Mouse (Mus musculus) limb, embryonic 13.5 days (tissue): ENCODE measurements around the gene Rnf224. TPM values are rescaled to one million over a fixed set of nuclear protein-coding genes. Genes with fewer than 3 reads are reported as not detected.
A peak's percentile ranks its signal among the peaks of the same experiment; 100 is the strongest.

ENCODE experiments used
- ATAC-seq: fragments of 200-750 bp; cut with Nextera tagmentation; 2 replicates; pipeline ENCODE4 v1.8.0; 2017; ENCODE audit warnings: low read depth, moderate number of reproducible peaks, moderate TSS enrichment; ENCODE audit not compliant: low FRiP score
- H3K27ac ChIP-seq: fragments of 300-500 bp; sonication (generic); 2 replicates; pipeline ENCODE4 v1.5.1; 2015; ENCODE audit warnings: inconsistent platforms, mild to moderate bottlenecking, moderate library complexity
- H3K27me3 ChIP-seq: fragments of 300-500 bp; sonication (generic); 2 replicates; pipeline ENCODE4 v1.6.1; 2015; ENCODE audit warnings: mild to moderate bottlenecking, inconsistent platforms
- H3K36me3 ChIP-seq: fragments of 300-500 bp; sonication (generic); 2 replicates; pipeline ENCODE4 v1.6.1; 2015; ENCODE audit warnings: inconsistent platforms, mild to moderate bottlenecking, moderate library complexity
- H3K4me1 ChIP-seq: fragments of 300-500 bp; sonication (generic); 2 replicates; pipeline ENCODE4 v1.6.1; 2015; ENCODE audit warnings: inconsistent platforms
- H3K4me2 ChIP-seq: fragments of 300-500 bp; sonication (generic); replicated peaks from 2 replicates; pipeline ENCODE4 v1.6.1; 2015; ENCODE audit warnings: inconsistent platforms, mild to moderate bottlenecking, moderate library complexity
- H3K4me3 ChIP-seq: fragments of 300-500 bp; sonication (generic); 2 replicates; pipeline ENCODE4 v1.5.1; 2015; ENCODE audit warnings: moderate library complexity, mild to moderate bottlenecking, inconsistent platforms
- H3K9ac ChIP-seq: fragments of 300-500 bp; sonication (generic); 2 replicates; pipeline ENCODE4 v1.6.1; 2015; ENCODE audit warnings: mild to moderate bottlenecking, inconsistent platforms
- H3K9me3 ChIP-seq: fragments of 300-500 bp; sonication (generic); 2 replicates; pipeline ENCODE4 v1.6.1; 2016; ENCODE audit warnings: inconsistent platforms
- WGBS: fragments of 180-500 bp; shearing (Covaris S2); methylation state at CpG from one replicate; pipeline ENCODE4 v1.1.7; 2015; 5-methylcytosine and 5-hydroxymethylcytosine counted together
- polyA plus RNA-seq: library from polyadenylated mRNA; unstranded; fragments of >200 nt; fragmentation: Nextera tagmentation; extraction: Ambion mirVana; gene quantifications from 2 replicates; pipeline ENCODE4 v1.2.1, GENCODE M21; 2015

Rnf224 gene
- polyA plus RNA-seq, 1 experiment from 2014 or later, result not detected

DNA sequence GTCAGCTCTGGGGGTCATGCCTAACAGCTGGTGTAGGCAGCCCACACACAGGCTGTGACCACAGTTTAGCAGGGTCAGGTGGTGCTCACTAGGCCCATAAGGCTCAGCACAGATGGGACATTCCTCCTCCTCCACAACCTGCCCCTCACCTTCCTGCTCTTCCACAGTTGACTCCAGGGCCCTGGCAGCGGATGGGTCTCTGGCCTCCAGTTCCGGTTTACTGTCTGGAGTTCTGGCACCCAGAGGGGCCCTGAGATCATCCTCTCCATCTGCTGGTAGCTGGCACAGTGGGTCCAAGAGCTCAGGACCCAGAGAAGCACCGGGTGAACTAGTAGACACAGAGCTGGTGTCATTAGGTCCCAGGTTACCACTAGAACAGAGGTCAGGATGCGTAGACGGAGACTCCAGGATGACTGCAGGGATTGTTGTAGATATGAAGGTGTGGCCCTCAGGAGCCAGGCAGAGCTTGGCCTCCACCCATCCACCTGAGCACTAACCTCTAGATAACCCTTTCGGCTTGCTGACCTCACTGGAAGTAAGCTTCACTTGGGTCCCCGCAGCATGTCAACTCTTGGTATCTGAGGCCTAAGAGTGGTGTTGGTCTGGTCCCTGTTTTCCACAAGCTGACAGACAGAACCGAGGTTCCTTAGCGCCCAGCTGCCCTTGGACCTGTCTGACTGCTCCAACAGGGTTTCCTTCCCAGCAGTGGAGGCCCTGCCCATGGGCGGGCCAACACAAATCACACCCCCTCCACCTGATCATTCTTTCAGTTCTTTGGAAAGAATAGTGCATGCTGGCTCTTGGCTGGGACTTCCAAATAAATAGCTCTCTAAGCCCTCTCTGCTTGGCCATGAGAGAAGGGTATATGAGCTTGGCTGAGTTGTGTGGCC lies 9.8 kb upstream of the Rnf224 start, which contains the start of gene AL732309.1:
Gene AL732309.1 (minus strand): TSS at position 681 of the 890 bp plus-strand sequence.
- Histone ChIP-seq H3K27ac (no peak within 1 kb of the TSS), H3K4me3 (no peak within 1 kb of the TSS), H3K4me1 (peaks cover 13% of the 10 kb centered on the region), H3K9ac (no peak within 1 kb of the TSS), H3K36me3 (peaks cover 61% of the 10 kb centered on the region), H3K4me2 (no peak within 1 kb of the TSS), H3K27me3 (peaks cover 31% of the 10 kb centered on the region), H3K9me3 (no peaks in the 10 kb centered on the region)
- WGBS, result 89% methylated on average over 10 of the region's 10 CpGs
- ATAC-seq, result no peak

DNA sequence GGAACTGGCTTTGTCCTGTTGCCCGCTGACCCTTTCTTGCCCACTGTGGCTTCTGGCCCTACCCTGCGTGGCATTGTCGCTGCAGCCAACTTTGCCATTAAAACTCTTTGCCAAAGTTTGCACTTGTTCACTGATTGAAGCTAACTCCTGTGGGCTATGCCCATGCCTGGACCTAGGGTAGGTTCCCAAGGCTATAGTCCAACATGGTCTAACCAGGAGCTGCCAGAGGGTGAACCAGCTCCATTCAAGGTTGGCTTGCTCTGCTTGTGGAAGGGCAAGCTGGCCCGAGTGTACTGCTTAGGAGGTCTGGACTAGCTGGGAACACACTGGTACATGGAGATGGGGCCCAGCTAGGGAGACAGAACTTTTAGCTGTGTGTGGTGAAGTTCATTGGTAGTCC lies 7.6 kb upstream of the Rnf224 start:
- no peak overlapping the region for H3K4me2 ChIP-seq
- H3K9ac ChIP-seq, result no peak overlapping the region
- H3K4me3 ChIP-seq, result no peak overlapping the region
- H3K27me3 ChIP-seq, result peaks cover 40% of the 10 kb centered on the region
- H3K9me3 ChIP-seq, result no peaks in the 10 kb centered on the region
- H3K27ac ChIP-seq, result no peak overlapping the region
- peaks cover 24% of the 10 kb centered on the region for H3K4me1 ChIP-seq
- 83% methylated on average over 4 of the region's 4 CpGs for WGBS
- H3K36me3 ChIP-seq, result peaks cover 38% of the 10 kb centered on the region
- ATAC-seq, result no peak

DNA sequence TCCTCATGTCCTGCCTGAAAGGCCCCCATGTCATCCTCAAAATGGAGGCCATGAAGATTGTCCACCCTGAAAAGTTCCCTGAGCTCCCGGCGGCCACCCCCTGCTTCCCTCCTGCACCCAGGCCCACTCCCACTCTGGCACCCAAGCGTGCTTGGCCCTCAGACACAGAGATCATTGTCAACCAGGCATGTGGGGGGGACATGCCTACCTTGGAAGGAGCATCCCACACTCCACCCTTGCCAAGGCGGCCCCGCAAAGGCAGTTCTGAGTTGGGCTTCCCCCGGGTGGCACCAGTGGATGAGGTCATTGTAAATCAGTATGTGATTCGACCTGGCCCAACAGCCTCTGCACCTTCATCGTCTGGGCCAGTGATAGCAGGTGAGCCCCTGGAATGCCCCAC lies 6.8 kb upstream of the Rnf224 start:
- ATAC-seq, result no peak
- WGBS, result 74% methylated on average over 8 of the region's 8 CpGs
- H3K4me3 ChIP-seq, result no peak overlapping the region

DNA sequence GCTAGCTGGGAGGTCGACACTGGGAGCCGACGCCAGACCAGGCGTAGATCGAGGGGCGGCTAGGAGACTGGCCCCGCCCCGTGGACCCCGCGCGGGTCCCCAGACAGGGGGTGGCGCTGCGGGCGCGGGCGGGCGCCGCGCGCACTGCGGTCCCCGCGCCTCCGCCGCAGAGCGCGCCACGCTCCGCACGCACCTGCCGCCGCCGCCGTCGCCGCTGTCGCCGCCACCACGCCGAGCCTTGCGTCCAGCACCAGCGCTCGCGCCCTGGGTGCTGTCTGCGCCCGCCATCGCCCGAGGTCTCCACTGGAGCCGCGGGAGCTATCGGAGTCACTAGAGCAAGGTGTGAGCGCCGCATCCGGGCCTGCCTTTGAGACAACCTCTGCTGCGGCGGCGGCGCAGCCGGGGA lies 5.5 kb upstream of the Rnf224 start, which contains the start of the genes Rnf208 and Cysrt1:
Gene Rnf208 (plus strand): TSS at position 155 of the 406 bp plus-strand sequence.
Gene Cysrt1 (minus strand): TSS at position 352 of the 406 bp plus-strand sequence.
- peak within 1 kb of the TSS; percentile 70 for H3K9ac ChIP-seq
- no peaks in the 10 kb centered on the region for H3K9me3 ChIP-seq
- ATAC-seq, result no peak
- peak within 1 kb of the TSS; percentile 95 for H3K4me2 ChIP-seq
- no peak within 1 kb of the TSS for H3K27ac ChIP-seq
- WGBS, result 0% methylated on average over 39 of the region's 59 CpGs
- H3K4me3 ChIP-seq, result peak within 1 kb of the TSS; percentile 58
- H3K27me3 ChIP-seq, result peaks cover 45% of the 10 kb centered on the region
- peaks cover 24% of the 10 kb centered on the region for H3K4me1 ChIP-seq
- H3K36me3 ChIP-seq, result peaks cover 18% of the 10 kb centered on the region

More for the DNA sequence above, 6.8 kb upstream of the Rnf224 start:
- Histone ChIP-seq H3K4me2 (peak overlapping the region; percentile 95; the same call in 1 of the 2 replicates), H3K9ac (no peak overlapping the region), H3K9me3 (no peaks in the 10 kb centered on the region), H3K27me3 (peaks cover 45% of the 10 kb centered on the region), H3K27ac (no peak overlapping the region), H3K36me3 (peaks cover 30% of the 10 kb centered on the region), H3K4me1 (peaks cover 24% of the 10 kb centered on the region)

DNA sequence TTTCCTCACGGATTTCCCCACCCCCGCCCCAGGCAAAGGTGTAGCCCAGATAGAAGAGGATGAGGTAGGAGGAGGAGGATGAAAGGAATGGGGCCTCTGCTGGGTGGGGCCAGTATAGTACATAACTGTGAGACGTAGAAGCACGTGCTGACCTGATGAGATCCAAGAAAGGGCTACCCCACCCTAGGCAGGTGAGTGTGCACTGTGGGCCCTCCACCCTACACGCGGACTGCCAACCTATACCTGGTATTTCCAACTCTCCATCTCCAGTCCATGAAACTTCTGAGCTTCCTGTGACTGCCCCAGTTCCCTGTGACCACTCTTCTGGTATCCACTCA lies 4.8 kb upstream of the Rnf224 start:
- 13% methylated on average over 6 of the region's 6 CpGs for WGBS
- H3K9ac ChIP-seq, result peak overlapping the region; percentile 70; the same call in 1 of the 2 replicates
- ATAC-seq, result no peak

DNA sequence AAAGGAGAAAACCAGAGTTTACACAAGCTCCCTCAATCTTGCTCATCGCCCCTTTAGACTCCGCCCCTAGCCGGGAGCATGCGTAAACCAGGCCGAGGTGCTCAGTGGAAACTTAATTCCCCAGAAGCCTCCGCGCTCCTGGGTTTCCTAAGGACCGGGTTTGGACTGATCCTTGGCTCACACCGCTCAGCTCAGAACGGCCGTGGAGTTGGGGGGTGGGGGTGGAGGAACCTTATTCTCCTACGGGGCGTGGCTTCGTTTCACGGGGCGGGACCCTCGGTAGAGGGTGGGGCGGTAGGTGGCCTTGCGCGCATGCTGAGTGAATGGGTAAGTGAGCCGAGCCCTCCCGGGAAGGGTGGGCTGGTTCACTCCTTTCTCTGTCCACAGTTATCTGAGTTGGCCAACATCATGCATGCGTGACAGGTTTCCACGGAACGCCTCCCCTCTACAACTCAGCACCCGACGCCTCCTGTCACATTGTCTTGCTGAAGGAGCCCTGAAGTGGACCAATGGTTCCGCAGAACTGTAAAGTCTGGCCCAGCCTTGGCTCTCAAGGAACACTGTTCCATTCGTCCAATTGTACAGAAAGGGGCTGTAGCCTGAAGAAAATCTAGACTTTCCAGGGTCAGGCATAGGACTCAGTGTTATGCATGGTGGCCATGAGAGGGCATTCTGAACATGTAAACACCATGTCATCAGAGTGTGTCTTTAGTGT lies 4.3 kb upstream of the Rnf224 start:
- Histone ChIP-seq H3K27me3 (peaks cover 54% of the 10 kb centered on the region), H3K4me2 (peak overlapping the region; percentile 95), H3K4me1 (peaks cover 24% of the 10 kb centered on the region), H3K36me3 (peaks cover 8% of the 10 kb centered on the region), H3K27ac (peak overlapping the region; percentile 11; the same call in 1 of the 2 replicates), H3K9me3 (no peaks in the 10 kb centered on the region), H3K9ac (peak overlapping the region; percentile 58), H3K4me3 (peak overlapping the region; percentile 58)
- WGBS, result 2% methylated on average over 29 of the region's 29 CpGs
- ATAC-seq, result peak; percentile 80

More for the DNA sequence above, 4.8 kb upstream of the Rnf224 start:
- peaks cover 49% of the 10 kb centered on the region for H3K27me3 ChIP-seq
- no peaks in the 10 kb centered on the region for H3K9me3 ChIP-seq
- H3K4me3 ChIP-seq, result peak overlapping the region; percentile 58
- H3K27ac ChIP-seq, result no peak overlapping the region
- H3K36me3 ChIP-seq, result peaks cover 13% of the 10 kb centered on the region
- peak overlapping the region; percentile 95 for H3K4me2 ChIP-seq
- peaks cover 24% of the 10 kb centered on the region for H3K4me1 ChIP-seq

DNA sequence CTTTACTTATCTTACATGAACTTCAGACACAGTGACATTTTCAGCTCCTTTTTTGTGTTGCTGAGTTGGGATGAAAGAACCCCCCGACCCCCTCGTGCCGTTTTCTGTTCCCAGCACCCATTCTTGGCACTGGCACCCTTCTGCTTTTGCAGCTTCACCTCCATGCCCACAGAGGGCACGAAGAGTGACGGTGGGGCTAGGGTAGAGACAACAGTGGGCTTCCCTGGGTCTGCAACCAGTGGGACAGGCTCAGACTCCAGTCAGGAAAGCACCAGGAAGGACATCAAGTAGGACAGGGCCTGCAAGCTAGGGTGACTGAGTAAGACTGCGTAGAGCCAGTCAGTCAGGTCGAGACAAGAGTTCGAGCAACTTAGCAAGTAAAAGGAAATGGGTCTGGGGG lies 3.7 kb upstream of the Rnf224 start:
- ATAC-seq, result peak; percentile 22
- Histone ChIP-seq H3K9ac (peak overlapping the region; percentile 58), H3K27ac (peak overlapping the region; percentile 11; the same call in 1 of the 2 replicates)

DNA sequence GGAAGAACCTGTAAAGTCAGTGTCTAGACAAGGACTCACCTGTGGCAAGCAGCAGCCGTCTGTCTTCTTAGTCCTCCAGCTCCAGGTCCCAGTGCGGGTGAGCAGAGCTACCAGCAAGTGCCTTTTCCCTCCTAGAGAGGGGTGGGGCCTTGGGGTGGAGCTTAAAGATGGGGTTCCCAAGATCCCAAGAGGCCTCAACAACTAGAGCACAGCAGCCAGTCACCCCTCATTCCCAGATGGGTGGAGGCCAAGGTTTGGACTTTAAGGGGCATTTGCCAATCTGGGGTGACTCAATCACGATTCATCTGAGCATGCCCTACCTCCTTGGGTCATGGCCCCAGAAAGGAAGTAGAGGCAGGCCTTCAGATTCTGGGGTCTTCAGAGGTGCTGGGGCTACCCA lies 3.2 kb upstream of the Rnf224 start:
- no peak overlapping the region for H3K27ac ChIP-seq
- H3K4me2 ChIP-seq, result no peak overlapping the region
- no peaks in the 10 kb centered on the region for H3K36me3 ChIP-seq

More for the DNA sequence above, 3.7 kb upstream of the Rnf224 start:
- 51% methylated on average over 8 of the region's 8 CpGs for WGBS
- peaks cover 55% of the 10 kb centered on the region for H3K27me3 ChIP-seq
- H3K4me3 ChIP-seq, result peak overlapping the region; percentile 58
- H3K36me3 ChIP-seq, result 0 out of 2 replicates have a peak, but pooled peaks cover 2% of the 10 kb centered on the region
- peaks cover 24% of the 10 kb centered on the region for H3K4me1 ChIP-seq
- H3K9me3 ChIP-seq, result no peaks in the 10 kb centered on the region
- H3K4me2 ChIP-seq, result peak overlapping the region; percentile 95

DNA sequence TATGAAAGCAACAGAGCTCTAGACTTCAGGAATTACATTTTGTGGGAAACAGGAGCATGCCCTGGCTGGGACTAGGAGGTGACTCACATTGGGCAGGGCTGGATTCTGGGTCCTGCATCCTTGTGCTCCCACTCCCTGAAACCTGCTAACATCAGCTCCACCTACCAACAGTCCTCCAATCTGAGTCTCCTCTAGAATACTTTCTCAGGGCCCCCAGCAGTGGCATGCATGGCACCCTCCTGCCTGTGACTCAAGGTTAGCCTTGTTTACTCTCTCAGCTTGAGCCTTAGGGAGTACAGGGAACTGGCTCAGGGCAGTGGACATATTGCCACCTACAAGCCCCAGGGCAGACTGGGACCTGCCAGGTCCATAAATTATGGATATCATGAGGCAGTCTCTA lies 1.5 kb upstream of the Rnf224 start:
- no peak for ATAC-seq
- H3K9me3 ChIP-seq, result no peaks in the 10 kb centered on the region
- no peak overlapping the region for H3K9ac ChIP-seq
- no peak overlapping the region for H3K4me3 ChIP-seq
- H3K36me3 ChIP-seq, result no peaks in the 10 kb centered on the region
- H3K27me3 ChIP-seq, result peaks cover 51% of the 10 kb centered on the region
- H3K27ac ChIP-seq, result no peak overlapping the region
- H3K4me1 ChIP-seq, result peaks cover 24% of the 10 kb centered on the region
- H3K4me2 ChIP-seq, result no peak overlapping the region

More for the DNA sequence above, 3.2 kb upstream of the Rnf224 start:
- 86% methylated on average over 3 of the region's 3 CpGs for WGBS
- Histone ChIP-seq H3K9ac (no peak overlapping the region), H3K4me1 (peaks cover 24% of the 10 kb centered on the region), H3K27me3 (peaks cover 55% of the 10 kb centered on the region), H3K9me3 (no peaks in the 10 kb centered on the region), H3K4me3 (no peak overlapping the region)
- no peak for ATAC-seq

DNA sequence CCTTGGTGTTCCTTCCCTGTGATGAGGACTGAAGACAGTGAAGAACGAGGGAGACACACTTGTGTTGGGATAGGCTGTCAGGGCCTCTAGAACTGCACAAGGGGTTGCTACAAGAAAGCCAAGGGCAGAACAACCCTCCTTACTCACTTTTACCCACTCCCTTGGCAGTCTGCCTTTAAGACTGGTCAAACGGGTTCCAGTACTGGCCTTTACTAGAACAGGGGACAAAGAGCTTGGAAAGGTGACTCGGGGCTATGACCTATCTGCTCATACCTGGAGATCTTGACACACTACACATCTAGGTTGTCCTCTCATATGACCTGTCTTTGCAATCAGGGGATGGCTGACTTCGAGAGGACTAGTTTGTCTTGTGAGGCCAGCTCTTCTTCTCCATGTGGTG lies 935 bp upstream of the Rnf224 start:
- Histone ChIP-seq H3K27me3 (peaks cover 50% of the 10 kb centered on the region), H3K36me3 (no peaks in the 10 kb centered on the region), H3K27ac (no peak overlapping the region), H3K4me3 (no peak overlapping the region), H3K4me1 (peaks cover 20% of the 10 kb centered on the region), H3K9ac (no peak overlapping the region), H3K9me3 (no peaks in the 10 kb centered on the region), H3K4me2 (no peak overlapping the region)
- WGBS, result 64% methylated on average over 4 of the region's 4 CpGs
- ATAC-seq, result no peak

DNA sequence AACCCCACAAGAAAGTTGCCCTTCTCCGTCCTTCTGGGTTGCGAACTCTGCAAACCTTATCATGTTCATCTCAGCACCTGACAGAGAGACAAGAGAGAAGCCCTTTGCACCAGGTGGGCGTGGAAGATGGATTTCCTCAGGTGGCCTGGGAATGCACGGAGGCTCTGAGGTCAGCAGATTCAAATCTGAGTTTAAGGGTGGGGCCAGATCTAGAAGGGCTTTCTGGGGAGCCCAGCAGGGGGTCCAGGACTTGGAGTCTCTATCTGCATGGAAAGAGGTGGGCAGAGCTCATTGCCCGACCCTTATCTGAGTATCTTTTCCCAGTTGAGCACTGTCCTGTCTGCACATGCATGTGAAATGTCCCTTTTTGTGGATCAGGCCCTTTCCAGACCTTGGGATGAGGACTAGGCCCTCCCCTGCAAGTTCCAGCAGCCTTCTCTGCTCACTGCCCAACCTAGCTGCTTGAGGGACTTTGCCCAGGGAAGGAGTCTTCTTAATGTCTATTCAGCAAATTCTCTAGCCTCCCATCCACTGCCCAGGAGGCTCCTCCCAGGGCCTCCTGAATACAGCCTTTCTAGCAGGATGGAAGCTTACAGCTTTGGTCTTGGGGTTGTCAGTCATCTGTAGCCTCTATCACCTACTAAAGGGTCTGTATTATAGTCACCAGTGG lies 1.9 kb downstream of the Rnf224 start:
- Histone ChIP-seq H3K27me3 (peaks cover 51% of the 10 kb centered on the region), H3K9me3 (no peaks in the 10 kb centered on the region), H3K27ac (no peak overlapping the region), H3K4me3 (no peak overlapping the region), H3K4me1 (no peaks in the 10 kb centered on the region), H3K4me2 (no peak overlapping the region), H3K9ac (no peak overlapping the region), H3K36me3 (no peaks in the 10 kb centered on the region)
- 70% methylated on average over 5 of the region's 5 CpGs for WGBS
- ATAC-seq, result no peak
